Mouse (Mus musculus) cerebellum, adult (tissue): ENCODE measurements around the gene Rbm18.

Experiments
- ATAC-seq: cut with Nextera tagmentation; 2 replicates; pipeline ENCODE4 v1.9.2; 2017; ENCODE audit warnings: mild to moderate bottlenecking, moderate library complexity, mixed read lengths; ENCODE audit not compliant: insufficient number of reproducible peaks, low FRiP score, low TSS enrichment

The Rbm18 gene

GRCm38 (mm10) chr2:36075210-36075609 lies 61.4 kb downstream of the Rbm18 start:
- no peak for ATAC-seq

- ATAC-seq: no peak
Observed at GRCm38 (mm10) chr2:36073781-36074180, 62.8 kb downstream of the Rbm18 start.

- no peak for ATAC-seq
Observed at GRCm38 (mm10) chr2:36071660-36072305, 64.8 kb downstream of the Rbm18 start.

- no peak for ATAC-seq
Observed at GRCm38 (mm10) chr2:36067132-36067531, 69.4 kb downstream of the Rbm18 start.
